ENCODE assay signal across 9 mouse cellular contexts in genomic region chr12:104593526-104594155, GRCm38 (mm10).
A peak's percentile ranks its signal among the peaks of the same experiment; 100 is the strongest.
DNase-seq lines count a peak whose midpoint lies in the region; ATAC-seq lines count a peak whose summit lies in the region.
"Had no signal": no experiment of that assay in that cellular context is flagged by ENCODE, and none has a peak within 500 bp of the region (broad histone marks: within the 10 kb centered on the region; RNA-seq: fewer than 3 reads in every experiment).

No protein-coding gene starts in this region.

- WGBS in hindbrain, embryonic 13.5 days, result 16% methylated on average over 19 of the region's 19 CpGs
- 28% methylated on average over 19 of the region's 19 CpGs for WGBS in neural tube, embryonic 12.5 days

- 0 out of 2 replicates have a peak overlapping the region, but pooled peaks have one; percentile 39 for H3K9ac ChIP-seq in hindbrain, embryonic 13.5 days
- no peak overlapping the region for H3K9ac ChIP-seq in neural tube, embryonic 12.5 days

- peak; percentile 87 for DNase-seq in Muller cell, postnatal 12 days (ENCODE audit: inconsistent ontology term)
- DNase-seq in cerebellum, postnatal 25 days, result peak; percentile 37 to 52
- peak; percentile 22 to 36 for DNase-seq in frontal cortex, postnatal 14 days (ENCODE audit: low spot score in 2 of 2)
- peak; percentile 17 to 49 for DNase-seq in layer of hippocampus, postnatal 25 days (ENCODE audit: extremely low spot score in 1 of 2, low spot score in 1 of 2)
- no peak for DNase-seq in thymus, postnatal 14 days
- no peak for DNase-seq in lung, adult 18-20 months

- H3K4me1 ChIP-seq in hindbrain, embryonic 13.5 days (replicated peaks), result peaks cover 20% of the 10 kb centered on the region
- H3K4me1 ChIP-seq in neural tube, embryonic 12.5 days, result peaks cover 12% of the 10 kb centered on the region

- H3K4me3 ChIP-seq in hindbrain, embryonic 13.5 days, result no peak overlapping the region
- no peak overlapping the region for H3K4me3 ChIP-seq in neural tube, embryonic 12.5 days
- H3K4me3 ChIP-seq: myocyte had no signal

- peak; percentile 74 for ATAC-seq in hindbrain, embryonic 13.5 days (ENCODE audit: low FRiP score)
- ATAC-seq in neural tube, embryonic 12.5 days (ENCODE audit: low FRiP score, low read depth), result peak; percentile 82

- H3K9me3 ChIP-seq in hindbrain, embryonic 13.5 days, result no peaks in the 10 kb centered on the region
- no peaks in the 10 kb centered on the region for H3K9me3 ChIP-seq in neural tube, embryonic 12.5 days

- peak overlapping the region; percentile 22 for H3K4me2 ChIP-seq in hindbrain, embryonic 13.5 days
- peak overlapping the region; percentile 45 for H3K4me2 ChIP-seq in neural tube, embryonic 12.5 days (replicated peaks)

- no peaks in the 10 kb centered on the region for H3K27me3 ChIP-seq in hindbrain, embryonic 13.5 days
- no peaks in the 10 kb centered on the region for H3K27me3 ChIP-seq in neural tube, embryonic 12.5 days (replicated peaks)

- H3K27ac ChIP-seq in hindbrain, embryonic 13.5 days, result peak overlapping the region; percentile 73
- no peak overlapping the region; the same call in 1 of the 2 replicates for H3K27ac ChIP-seq in neural tube, embryonic 12.5 days

- H3K36me3 ChIP-seq in hindbrain, embryonic 13.5 days, result no peaks in the 10 kb centered on the region
- no peaks in the 10 kb centered on the region for H3K36me3 ChIP-seq in neural tube, embryonic 12.5 days

Comparison
In these comparisons a context has a peak if more than half of its experiments do, and no peak if none do; other contexts are left out.
1. DNase-seq: peak in Muller cell, postnatal 12 days (single experiment), cerebellum, postnatal 25 days (2 of 2), frontal cortex, postnatal 14 days (2 of 2) and layer of hippocampus, postnatal 25 days (2 of 2); none in thymus, postnatal 14 days (single experiment) and lung, adult 18-20 months (0 of 2).